Mouse (Mus musculus): ENCODE data around the gene Snx1.
A peak's percentile ranks its signal among the peaks of the same experiment; 100 is the strongest.

The Snx1 gene

DNA sequence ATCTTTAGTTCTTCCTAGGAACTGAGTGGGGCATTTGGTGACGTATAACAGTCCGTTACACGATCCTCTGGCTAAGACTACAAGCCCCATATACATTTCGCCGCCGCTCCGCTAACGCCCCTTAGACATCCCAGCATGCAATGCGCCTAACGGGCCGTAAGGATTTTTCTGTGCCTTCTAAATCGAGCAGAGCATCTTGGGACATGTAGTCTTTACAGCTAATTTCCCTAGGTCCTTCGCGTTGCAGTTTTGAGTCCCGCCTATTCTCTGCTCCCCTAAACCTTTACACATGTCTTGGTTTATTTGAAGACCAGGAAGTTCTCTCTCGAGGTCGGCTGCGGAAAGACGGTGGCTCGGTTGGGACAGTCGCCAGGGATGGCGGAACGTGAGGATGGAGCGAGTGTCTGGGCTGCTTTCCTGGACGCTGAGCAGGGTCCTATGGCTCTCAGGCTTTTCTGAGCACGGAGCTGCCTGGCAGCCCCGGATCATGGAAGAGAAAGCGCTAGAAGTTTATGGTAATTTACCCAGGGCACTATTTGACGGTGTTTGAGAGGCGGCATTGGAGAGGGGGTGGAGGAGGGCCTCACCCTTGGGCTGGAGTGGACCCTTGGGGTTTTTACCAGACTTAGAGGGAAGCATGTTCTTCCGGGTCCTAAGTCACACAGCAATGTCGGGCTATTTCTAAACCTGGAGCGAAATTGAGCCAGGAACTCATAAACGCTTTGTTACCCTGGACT is at the start of gene Snx1, which contains the start of gene Ciao2a:
TSS of gene Snx1 (minus strand) at position 132 of the 737 bp plus-strand sequence.
TSS of gene Ciao2a (plus strand) at position 156 of the 737 bp plus-strand sequence.
- peak; percentile 98 for DNase-seq (ENCODE audit: low read depth, low spot score)

- no peak for DNase-seq (ENCODE audit: low read depth, low spot score)
Observed at GRCm38 (mm10) chr9:66174985-66175384, 48.6 kb upstream of the Snx1 start.

- DNase-seq (ENCODE audit: low read depth, low spot score) = no peak
Observed at GRCm38 (mm10) chr9:66173316-66173855, 47.0 kb upstream of the Snx1 start.

DNA sequence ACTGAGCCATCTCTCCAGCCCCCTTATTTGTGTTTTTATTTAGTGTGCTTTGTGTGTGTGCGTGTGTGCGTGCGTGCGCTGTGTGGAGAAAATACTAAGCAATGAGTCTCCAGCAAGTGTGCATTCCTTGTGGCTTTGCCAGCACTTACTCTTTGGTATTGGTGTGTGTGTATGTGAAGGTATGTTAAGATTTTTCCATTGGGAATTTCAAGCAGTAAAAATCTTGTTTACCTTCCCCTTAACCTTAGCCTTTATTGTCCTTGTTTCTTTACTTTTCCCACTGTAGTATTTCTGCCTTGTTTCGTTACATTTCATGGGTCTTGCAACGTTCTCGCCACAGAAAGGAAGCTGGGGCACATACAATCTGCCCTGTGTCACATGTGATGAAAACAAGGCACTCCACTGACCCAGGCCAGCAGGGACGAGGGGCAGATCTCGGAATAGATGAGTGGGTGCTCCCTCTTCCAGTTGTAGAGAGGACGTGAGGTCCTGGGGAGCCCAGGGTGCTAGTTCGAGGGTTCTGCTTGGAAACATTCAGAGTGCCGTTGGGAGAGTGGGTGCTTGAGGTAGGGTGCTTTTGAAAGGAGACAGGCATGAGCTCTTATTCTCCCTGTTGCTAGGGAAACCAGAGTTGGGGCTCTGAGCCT is 45.0 kb upstream of the Snx1 start:
- DNase-seq (ENCODE audit: low read depth, low spot score) = no peak

GRCm38 (mm10) chr9:66170506-66170905 is 44.1 kb upstream of the Snx1 start:
- no peak for DNase-seq (ENCODE audit: low read depth, low spot score)

- DNase-seq (ENCODE audit: low read depth, low spot score) = peak; percentile 15
Observed at GRCm38 (mm10) chr9:66168233-66168632, 41.8 kb upstream of the Snx1 start.

- DNase-seq (ENCODE audit: low read depth, low spot score) = no peak
Observed at GRCm38 (mm10) chr9:66167222-66167621, 40.8 kb upstream of the Snx1 start.

GRCm38 (mm10) chr9:66162995-66163394 is 36.6 kb upstream of the Snx1 start:
- DNase-seq (ENCODE audit: low read depth, low spot score) = no peak

DNA sequence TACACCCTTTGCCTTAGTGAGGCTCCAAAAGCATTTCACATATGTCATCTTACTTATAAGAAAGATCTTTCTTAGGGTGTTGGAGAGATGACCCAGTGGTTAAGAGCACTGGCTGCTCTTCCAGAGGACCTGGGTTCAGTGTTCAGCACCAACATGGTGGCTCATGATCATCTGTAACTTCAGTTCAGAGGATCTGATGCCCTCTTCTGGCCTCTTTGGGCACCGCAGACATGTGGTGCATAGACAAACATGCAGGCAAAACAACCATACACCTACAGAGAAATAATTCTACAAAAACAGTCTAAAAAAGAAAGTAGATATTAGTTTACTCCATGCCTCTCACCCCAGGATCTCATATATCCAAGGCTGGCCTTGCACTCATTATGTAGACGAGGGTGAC is 33.8 kb upstream of the Snx1 start:
- no peak for DNase-seq (ENCODE audit: low read depth, low spot score)

DNA sequence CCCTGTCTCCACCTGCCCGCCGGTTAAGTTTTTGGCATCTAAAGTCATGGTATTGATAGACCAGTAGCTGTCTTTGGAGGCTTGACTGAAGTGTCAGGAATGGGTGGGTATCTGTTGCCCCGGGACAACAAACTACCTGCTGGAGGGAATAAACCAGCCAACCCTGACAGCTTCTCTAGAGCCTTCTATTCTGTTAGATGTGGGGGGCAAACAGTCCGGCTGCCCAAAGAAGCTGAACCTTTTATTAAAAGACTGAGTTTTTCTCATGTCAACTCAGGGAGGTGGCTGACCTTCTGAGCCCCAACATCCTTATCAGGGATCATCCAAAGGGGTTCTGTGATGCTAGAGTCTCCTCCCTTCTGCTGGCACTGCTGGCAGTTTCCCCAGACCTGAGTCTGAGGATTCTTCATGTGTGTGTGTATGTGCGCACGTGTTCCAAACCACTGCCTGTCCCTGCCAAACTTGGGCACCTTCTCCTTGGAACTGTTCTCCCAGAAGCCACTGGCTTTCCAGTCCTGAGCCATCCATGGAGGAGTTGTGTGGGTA is 32.6 kb upstream of the Snx1 start:
- no peak for DNase-seq (ENCODE audit: low read depth, low spot score)

- peak; percentile 53 for DNase-seq (ENCODE audit: low read depth, low spot score)
Observed at GRCm38 (mm10) chr9:66157958-66158830, 31.8 kb upstream of the Snx1 start, which contains the start of gene Dapk2. Gene Dapk2 (plus strand): TSS chr9:66158223.

GRCm38 (mm10) chr9:66155534-66155933 is 29.1 kb upstream of the Snx1 start:
- no peak for DNase-seq (ENCODE audit: low read depth, low spot score)

GRCm38 (mm10) chr9:66154013-66154412 is 27.6 kb upstream of the Snx1 start:
- DNase-seq (ENCODE audit: low read depth, low spot score) = no peak

- no peak for DNase-seq (ENCODE audit: low read depth, low spot score)
Observed at GRCm38 (mm10) chr9:66153594-66153993, 27.2 kb upstream of the Snx1 start.

DNA sequence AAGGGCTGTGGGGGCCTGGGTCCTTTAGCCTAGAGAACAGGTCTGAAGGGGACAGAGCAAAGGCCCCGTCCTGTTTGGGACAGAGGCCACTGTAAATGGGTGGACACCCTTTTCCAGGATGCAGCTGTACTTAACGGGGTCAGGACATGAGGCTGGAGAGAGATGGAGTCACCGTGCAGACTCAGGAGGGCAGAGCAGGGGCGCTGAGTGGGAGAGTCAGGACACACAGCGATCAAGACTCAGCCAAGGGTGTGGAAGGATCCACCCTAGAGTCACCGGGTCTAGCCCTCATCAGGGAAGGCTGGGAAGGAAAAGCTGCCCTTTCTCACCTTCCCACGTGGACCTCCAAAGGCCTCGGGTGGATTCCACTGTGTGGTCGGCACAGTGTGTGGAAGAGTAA is 25.6 kb upstream of the Snx1 start:
- DNase-seq (ENCODE audit: low read depth, low spot score) = no peak

GRCm38 (mm10) chr9:66146141-66146540 is 19.8 kb upstream of the Snx1 start:
- no peak for DNase-seq (ENCODE audit: low read depth, low spot score)

DNA sequence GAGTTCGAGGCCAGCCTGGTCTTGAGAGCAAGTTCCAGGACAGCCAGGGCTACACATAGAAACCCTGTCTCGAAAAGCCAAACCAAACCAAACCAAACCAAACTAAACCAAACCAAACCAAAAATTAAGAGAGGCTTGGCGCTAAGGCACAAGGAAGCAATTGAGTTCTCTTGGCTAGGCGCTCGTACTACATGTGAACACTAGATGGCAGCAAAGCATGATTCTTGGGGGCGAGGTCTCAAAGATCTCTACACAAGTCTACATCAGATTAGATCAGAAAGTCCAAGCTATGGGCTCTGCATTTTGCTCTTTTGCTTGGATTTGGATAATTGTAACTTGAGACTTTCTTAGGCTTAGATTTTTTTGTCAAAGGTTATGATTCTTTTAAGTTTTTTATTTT is 17.9 kb upstream of the Snx1 start:
- DNase-seq (ENCODE audit: low read depth, low spot score) = peak; percentile 72

- DNase-seq (ENCODE audit: low read depth, low spot score) = peak; percentile 54
Observed at GRCm38 (mm10) chr9:66142265-66142664, 15.9 kb upstream of the Snx1 start.

DNA sequence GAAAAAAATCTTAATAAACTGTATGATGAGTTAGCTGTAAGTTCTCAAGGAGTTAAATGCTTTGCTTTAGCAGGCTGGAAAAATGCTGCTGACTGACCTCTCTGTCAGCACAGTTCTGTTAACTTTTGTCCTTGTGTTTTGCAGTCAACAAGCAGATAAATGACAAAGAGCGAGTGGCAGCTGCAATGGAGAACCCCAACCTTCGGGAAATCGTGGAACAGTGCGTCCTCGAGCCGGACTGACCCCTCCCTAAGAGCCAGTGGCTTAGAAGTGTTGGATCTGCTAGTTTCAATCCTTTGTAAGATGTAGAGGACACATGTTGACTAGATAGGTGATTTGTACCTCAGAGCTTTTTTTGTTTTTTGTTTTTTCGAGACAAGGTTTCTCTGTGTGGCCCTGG is 11.8 kb upstream of the Snx1 start:
- no peak for DNase-seq (ENCODE audit: low read depth, low spot score)

- peak; percentile 45 for DNase-seq (ENCODE audit: low read depth, low spot score)
Observed at GRCm38 (mm10) chr9:66135967-66136366, 9.6 kb upstream of the Snx1 start.

GRCm38 (mm10) chr9:66131466-66131865 is 5.1 kb upstream of the Snx1 start:
- no peak for DNase-seq (ENCODE audit: low read depth, low spot score)

DNA sequence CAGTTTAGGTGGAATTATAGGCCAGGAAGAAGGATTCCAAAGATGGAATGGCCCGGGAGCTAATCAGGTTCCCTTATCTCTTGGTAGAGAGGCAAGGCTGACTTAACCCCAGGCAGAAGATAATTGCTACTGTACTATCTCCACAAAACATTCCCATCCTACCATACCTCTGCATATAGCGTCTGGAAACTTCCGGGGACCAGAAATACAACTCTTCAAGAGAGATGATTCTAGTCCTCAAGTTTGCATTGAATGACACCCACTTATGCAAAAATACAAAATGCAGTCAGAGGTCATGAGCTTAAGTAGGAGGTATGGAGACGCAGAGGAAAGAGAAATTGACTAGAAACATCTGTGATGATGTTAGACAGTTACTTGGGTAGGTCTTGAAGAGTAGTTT is 1.5 kb upstream of the Snx1 start:
- no peak for DNase-seq (ENCODE audit: low read depth, low spot score)
